Mouse (Mus musculus) cerebellum, adult 2 months (tissue): ENCODE results near the gene Renbp.

Experiments
- CTCF ChIP-seq: fragments of 200-500 bp; IDR thresholded peaks from 2 replicates; pipeline ENCODE4 v1.5.1; 2011; ENCODE audit warnings: low read depth, mild to moderate bottlenecking, control low read depth, low read length, moderate library complexity, borderline replicate concordance; ENCODE audit not compliant: insufficient read depth
- POLR2A ChIP-seq: fragments of 200-500 bp; IDR thresholded peaks from 2 replicates; pipeline ENCODE4 v1.6.1; 2011; ENCODE audit warnings: low read length, control low read depth, borderline replicate concordance; ENCODE audit not compliant: insufficient read depth

DNA sequence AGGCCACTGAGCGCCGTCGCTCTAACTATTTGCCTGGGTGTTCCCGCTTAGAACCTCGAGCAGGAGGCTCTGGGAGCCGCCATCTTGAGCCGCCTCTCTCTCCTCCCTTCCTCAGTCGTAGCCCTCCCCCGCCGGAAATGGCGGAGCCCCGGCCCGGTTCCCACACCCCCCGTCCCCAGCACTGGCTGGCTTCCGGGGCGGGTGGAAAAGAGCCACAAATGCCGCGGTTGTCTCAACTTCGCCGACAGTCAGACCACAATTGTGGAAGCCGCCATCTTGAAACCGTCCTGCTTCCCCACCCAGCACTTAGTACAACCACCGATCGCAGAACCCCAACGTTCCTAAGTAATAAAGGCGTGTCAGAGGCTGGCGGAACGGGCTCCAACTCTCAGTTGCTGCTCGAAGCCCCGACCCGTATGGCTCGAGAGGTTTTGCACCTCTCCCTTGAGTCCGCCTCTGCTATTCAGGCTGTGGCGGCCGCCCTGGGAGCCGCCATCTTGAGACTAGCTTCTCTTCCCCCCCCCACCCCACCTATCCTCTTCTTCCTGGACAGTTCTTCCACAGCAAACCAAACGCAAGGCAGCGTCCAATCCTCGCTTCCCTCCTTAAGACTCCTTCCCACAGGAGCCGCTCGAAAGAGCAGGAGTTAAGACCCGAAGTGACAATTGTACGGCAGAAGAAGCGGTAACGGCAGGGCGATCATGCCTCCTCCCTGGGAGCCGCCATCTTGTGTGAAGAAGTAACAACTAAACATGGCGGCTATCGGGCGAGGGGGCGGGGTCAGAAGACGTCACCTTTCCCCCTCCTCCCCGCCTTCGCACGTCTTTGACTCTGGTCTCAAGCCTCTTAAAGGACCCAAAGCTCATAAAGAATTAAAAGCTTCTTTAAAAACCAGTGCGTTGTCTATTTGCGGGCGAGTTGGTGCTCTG, 35.9 kb upstream of the Renbp start, which contains the start of gene Hcfc1:
- TF ChIP-seq CTCF (no peak), POLR2A (0 out of 2 replicates have a peak, but pooled peaks have one; percentile 32)
